Mouse (Mus musculus): ENCODE data around the gene Flvcr2. TPM values are rescaled to one million over a fixed set of nuclear protein-coding genes. Genes with fewer than 3 reads are reported as not detected.

The Flvcr2 gene
- polyA plus RNA-seq, 1 experiment from 2014 or later: 1.3 TPM

- Histone ChIP-seq H3K4me3 (ENCODE audit: low read depth, low read length) (no peak overlapping the region), H3K27me3 (ENCODE audit: control insufficient read depth, insufficient read depth, low read length) (no peaks in the 10 kb centered on the region), H3K9ac (ENCODE audit: low read depth, low read length) (no peak overlapping the region), H3K4me2 (replicated peaks; ENCODE audit: low read depth, low read length) (no peak overlapping the region), H3K27ac (ENCODE audit: low read depth, low read length) (no peak overlapping the region), H3K36me3 (ENCODE audit: control insufficient read depth, insufficient read depth, low read length) (no peaks in the 10 kb centered on the region), H3K4me1 (replicated peaks; ENCODE audit: control insufficient read depth, insufficient read depth, low read length) (no peaks in the 10 kb centered on the region), H3K9me3 (ENCODE audit: control insufficient read depth, low read length) (no peaks in the 10 kb centered on the region)
- ATAC-seq (ENCODE audit: low FRiP score) (no peak), DNase-seq (ENCODE audit: low spot score) (no peak)
- WGBS: 86% methylated on average over 4 of the region's 4 CpGs
Measured at GRCm38 (mm10) chr12:85725306-85725705, 21.0 kb upstream of the Flvcr2 start.

GRCm38 (mm10) chr12:85726729-85727397, 19.5 kb upstream of the Flvcr2 start:
- H3K9ac ChIP-seq (ENCODE audit: low read depth, low read length): no peak overlapping the region
- no peak overlapping the region for H3K27ac ChIP-seq (ENCODE audit: low read depth, low read length)
- WGBS: 70% methylated on average over 6 of the region's 6 CpGs
- H3K4me3 ChIP-seq (ENCODE audit: low read depth, low read length): no peak overlapping the region
- H3K36me3 ChIP-seq (ENCODE audit: control insufficient read depth, insufficient read depth, low read length): no peaks in the 10 kb centered on the region
- H3K4me2 ChIP-seq (replicated peaks; ENCODE audit: low read depth, low read length): no peak overlapping the region
- DNase-seq (ENCODE audit: low spot score) (no peak), ATAC-seq (ENCODE audit: low FRiP score) (no peak)
- H3K27me3 ChIP-seq (ENCODE audit: control insufficient read depth, insufficient read depth, low read length): no peaks in the 10 kb centered on the region
- no peaks in the 10 kb centered on the region for H3K4me1 ChIP-seq (replicated peaks; ENCODE audit: control insufficient read depth, insufficient read depth, low read length)
- no peaks in the 10 kb centered on the region for H3K9me3 ChIP-seq (ENCODE audit: control insufficient read depth, low read length)

GRCm38 (mm10) chr12:85728181-85728580, 18.2 kb upstream of the Flvcr2 start:
- no peaks in the 10 kb centered on the region for H3K36me3 ChIP-seq (ENCODE audit: control insufficient read depth, insufficient read depth, low read length)
- H3K27me3 ChIP-seq (ENCODE audit: control insufficient read depth, insufficient read depth, low read length): no peaks in the 10 kb centered on the region
- 90% methylated on average over 7 of the region's 7 CpGs for WGBS
- ATAC-seq (ENCODE audit: low FRiP score) (no peak), DNase-seq (ENCODE audit: low spot score) (no peak)
- no peak overlapping the region for H3K27ac ChIP-seq (ENCODE audit: low read depth, low read length)
- H3K4me3 ChIP-seq (ENCODE audit: low read depth, low read length): no peak overlapping the region
- H3K9ac ChIP-seq (ENCODE audit: low read depth, low read length): no peak overlapping the region
- H3K9me3 ChIP-seq (ENCODE audit: control insufficient read depth, low read length): no peaks in the 10 kb centered on the region
- no peak overlapping the region for H3K4me2 ChIP-seq (replicated peaks; ENCODE audit: low read depth, low read length)
- H3K4me1 ChIP-seq (replicated peaks; ENCODE audit: control insufficient read depth, insufficient read depth, low read length): no peaks in the 10 kb centered on the region

GRCm38 (mm10) chr12:85729022-85729944, 17.1 kb upstream of the Flvcr2 start:
- H3K27me3 ChIP-seq (ENCODE audit: control insufficient read depth, insufficient read depth, low read length): no peaks in the 10 kb centered on the region
- WGBS: 38% methylated on average over 17 of the region's 17 CpGs
- no peak for ATAC-seq (ENCODE audit: low FRiP score)
- H3K9me3 ChIP-seq (ENCODE audit: control insufficient read depth, low read length): no peaks in the 10 kb centered on the region
- no peak overlapping the region for H3K4me2 ChIP-seq (replicated peaks; ENCODE audit: low read depth, low read length)
- DNase-seq (ENCODE audit: low spot score): peak; percentile 85
- H3K27ac ChIP-seq (ENCODE audit: low read depth, low read length): no peak overlapping the region
- no peaks in the 10 kb centered on the region for H3K36me3 ChIP-seq (ENCODE audit: control insufficient read depth, insufficient read depth, low read length)
- no peak overlapping the region for H3K4me3 ChIP-seq (ENCODE audit: low read depth, low read length)
- no peaks in the 10 kb centered on the region for H3K4me1 ChIP-seq (replicated peaks; ENCODE audit: control insufficient read depth, insufficient read depth, low read length)
- H3K9ac ChIP-seq (ENCODE audit: low read depth, low read length): no peak overlapping the region

GRCm38 (mm10) chr12:85729945-85730290, 16.4 kb upstream of the Flvcr2 start:
- no peaks in the 10 kb centered on the region for H3K9me3 ChIP-seq (ENCODE audit: control insufficient read depth, low read length)
- no peak overlapping the region for H3K4me2 ChIP-seq (replicated peaks; ENCODE audit: low read depth, low read length)
- 76% methylated on average over 6 of the region's 6 CpGs for WGBS
- no peak for DNase-seq (ENCODE audit: low spot score)
- no peaks in the 10 kb centered on the region for H3K36me3 ChIP-seq (ENCODE audit: control insufficient read depth, insufficient read depth, low read length)
- H3K9ac ChIP-seq (ENCODE audit: low read depth, low read length): no peak overlapping the region
- H3K27me3 ChIP-seq (ENCODE audit: control insufficient read depth, insufficient read depth, low read length): no peaks in the 10 kb centered on the region
- H3K27ac ChIP-seq (ENCODE audit: low read depth, low read length): no peak overlapping the region
- ATAC-seq (ENCODE audit: low FRiP score): no peak
- no peaks in the 10 kb centered on the region for H3K4me1 ChIP-seq (replicated peaks; ENCODE audit: control insufficient read depth, insufficient read depth, low read length)
- H3K4me3 ChIP-seq (ENCODE audit: low read depth, low read length): no peak overlapping the region

GRCm38 (mm10) chr12:85736203-85736602, 10.1 kb upstream of the Flvcr2 start:
- DNase-seq (ENCODE audit: low spot score) (no peak), ATAC-seq (ENCODE audit: low FRiP score) (no peak)
- no peaks in the 10 kb centered on the region for H3K27me3 ChIP-seq (ENCODE audit: control insufficient read depth, insufficient read depth, low read length)
- no peaks in the 10 kb centered on the region for H3K9me3 ChIP-seq (ENCODE audit: control insufficient read depth, low read length)
- WGBS: 78% methylated on average over 2 of the region's 2 CpGs
- no peaks in the 10 kb centered on the region for H3K36me3 ChIP-seq (ENCODE audit: control insufficient read depth, insufficient read depth, low read length)
- H3K4me1 ChIP-seq (replicated peaks; ENCODE audit: control insufficient read depth, insufficient read depth, low read length): no peaks in the 10 kb centered on the region
- no peak overlapping the region for H3K4me2 ChIP-seq (replicated peaks; ENCODE audit: low read depth, low read length)
- H3K4me3 ChIP-seq (ENCODE audit: low read depth, low read length): no peak overlapping the region
- no peak overlapping the region for H3K27ac ChIP-seq (ENCODE audit: low read depth, low read length)
- H3K9ac ChIP-seq (ENCODE audit: low read depth, low read length): no peak overlapping the region

GRCm38 (mm10) chr12:85736960-85737359, 9.4 kb upstream of the Flvcr2 start:
- Histone ChIP-seq H3K27me3 (ENCODE audit: control insufficient read depth, insufficient read depth, low read length) (no peaks in the 10 kb centered on the region), H3K27ac (ENCODE audit: low read depth, low read length) (no peak overlapping the region), H3K9ac (ENCODE audit: low read depth, low read length) (no peak overlapping the region), H3K4me2 (replicated peaks; ENCODE audit: low read depth, low read length) (no peak overlapping the region), H3K36me3 (ENCODE audit: control insufficient read depth, insufficient read depth, low read length) (no peaks in the 10 kb centered on the region), H3K4me3 (ENCODE audit: low read depth, low read length) (no peak overlapping the region), H3K4me1 (replicated peaks; ENCODE audit: control insufficient read depth, insufficient read depth, low read length) (no peaks in the 10 kb centered on the region), H3K9me3 (ENCODE audit: control insufficient read depth, low read length) (no peaks in the 10 kb centered on the region)
- ATAC-seq (ENCODE audit: low FRiP score) (no peak), DNase-seq (ENCODE audit: low spot score) (no peak)
- 88% methylated on average over 3 of the region's 3 CpGs for WGBS

- peaks cover 3% of the 10 kb centered on the region; the same call in 1 of the 2 replicates for H3K4me1 ChIP-seq (replicated peaks; ENCODE audit: control insufficient read depth, insufficient read depth, low read length)
- peak overlapping the region; percentile 94 for H3K4me2 ChIP-seq (replicated peaks; ENCODE audit: low read depth, low read length)
- no peak for DNase-seq (ENCODE audit: low spot score)
- H3K9me3 ChIP-seq (ENCODE audit: control insufficient read depth, low read length): no peaks in the 10 kb centered on the region
- H3K4me3 ChIP-seq (ENCODE audit: low read depth, low read length): peak overlapping the region; percentile 39
- peaks cover 3% of the 10 kb centered on the region; the same call in 1 of the 2 replicates for H3K27me3 ChIP-seq (ENCODE audit: control insufficient read depth, insufficient read depth, low read length)
- 18% methylated on average over 21 of the region's 21 CpGs for WGBS
- peak; percentile 12; the same call in 1 of the 2 replicates for ATAC-seq (ENCODE audit: low FRiP score)
- H3K36me3 ChIP-seq (ENCODE audit: control insufficient read depth, insufficient read depth, low read length): no peaks in the 10 kb centered on the region
- peak overlapping the region; percentile 15; the same call in 1 of the 2 replicates for H3K9ac ChIP-seq (ENCODE audit: low read depth, low read length)
- no peak overlapping the region for H3K27ac ChIP-seq (ENCODE audit: low read depth, low read length)
Measured at GRCm38 (mm10) chr12:85746696-85747219, 419 bp downstream of the Flvcr2 start.

Data from hindbrain, embryonic 11.5 days (tissue).